Comparison of ENCODE assay signal across 10 mouse cellular contexts in genomic region chr3:87540714-87541113, GRCm38 (mm10). TPM values are rescaled to one million over a fixed set of nuclear protein-coding genes. Genes with fewer than 3 reads are reported as not detected.
DNase-seq lines count a peak whose midpoint lies in the region; ATAC-seq and TF ChIP-seq lines count a peak whose summit lies in the region.
"Had no signal": no experiment of that assay in that cellular context is flagged by ENCODE, and none has a peak within 500 bp of the region (broad histone marks: within the 10 kb centered on the region; RNA-seq: fewer than 3 reads in every experiment).

No protein-coding gene starts in this region.

- no peaks in the 10 kb centered on the region for H3K9me3 ChIP-seq in heart, embryonic 10.5 days
- H3K9me3 ChIP-seq in heart, postnatal 0 days (replicated peaks; ENCODE audit: control insufficient read depth, low read length): no peaks in the 10 kb centered on the region

- no peak for DNase-seq in heart, embryonic 10.5 days (ENCODE audit: low spot score)
- DNase-seq in heart, adult 8-10 months (ENCODE audit: low spot score): no peak
- peak; percentile 53 for DNase-seq in retina, postnatal 1 day
- no peak for DNase-seq in retina, embryonic 14.5 days (ENCODE audit: low spot score)
- DNase-seq in heart, postnatal 0 days (ENCODE audit: low spot score): peak; percentile 55
- no peak for DNase-seq in left cerebral cortex, adult 2 months (ENCODE audit: extremely low spot score in 1 of 2, low spot score in 2 of 2)
- DNase-seq in Muller cell, postnatal 12 days (ENCODE audit: inconsistent ontology term): no peak
- DNase-seq: lung, postnatal 36 days; right cerebral cortex, postnatal 4 days had no signal

- no peak for TF ChIP-seq EP300 in heart, postnatal 0 days (IDR thresholded peaks at IDR 0.05; ENCODE audit: low read depth)

- TF ChIP-seq CTCF in heart, postnatal 0 days (IDR thresholded peaks at IDR 0.05; ENCODE audit: low read depth): no peak
- TF ChIP-seq CTCF in left cerebral cortex, adult 2 months (IDR thresholded peaks at IDR 0.05): no peak

- ATAC-seq in heart, postnatal 0 days (ENCODE audit: insufficient read depth, low read depth): peak; percentile 59
- ATAC-seq: forebrain, embryonic 16.5 days had no signal

- peak overlapping the region; percentile 82 for H3K27ac ChIP-seq in heart, embryonic 10.5 days
- H3K27ac ChIP-seq in heart, postnatal 0 days (ENCODE audit: low read depth): peak overlapping the region; percentile 76
- H3K27ac ChIP-seq in left cerebral cortex, adult 2 months: no peak overlapping the region

- intact Hi-C loops in left cerebral cortex, adult 2 months (cut with DNase I): no loop called here

- no peak overlapping the region for H3K9ac ChIP-seq in heart, postnatal 0 days (replicated peaks; ENCODE audit: low read depth, low read length)

- 22% methylated on average over 8 of the region's 8 CpGs for WGBS in heart, embryonic 10.5 days
- 21% methylated on average over 8 of the region's 8 CpGs for WGBS in heart, postnatal 0 days

- no peak overlapping the region for H3K4me2 ChIP-seq in heart, postnatal 0 days (ENCODE audit: low read depth, low read length)

- H3K27me3 ChIP-seq in heart, embryonic 10.5 days (ENCODE audit: insufficient read depth, poor library complexity, severe bottlenecking): peaks cover 3% of the 10 kb centered on the region; the same call in 1 of the 2 replicates
- H3K27me3 ChIP-seq in heart, postnatal 0 days (ENCODE audit: control insufficient read depth, insufficient read depth, low read length): no peaks in the 10 kb centered on the region

- H3K4me1 ChIP-seq in heart, embryonic 10.5 days: peaks cover 85% of the 10 kb centered on the region
- H3K4me1 ChIP-seq in heart, postnatal 0 days (ENCODE audit: control insufficient read depth, insufficient read depth): peaks cover 37% of the 10 kb centered on the region

- H3K36me3 ChIP-seq in heart, embryonic 10.5 days: peaks cover 36% of the 10 kb centered on the region
- peaks cover 23% of the 10 kb centered on the region for H3K36me3 ChIP-seq in heart, postnatal 0 days (replicated peaks; ENCODE audit: control insufficient read depth, insufficient read depth, low read length)

- no peak overlapping the region; the same call in 1 of the 2 replicates for H3K4me3 ChIP-seq in heart, embryonic 10.5 days
- no peak overlapping the region for H3K4me3 ChIP-seq in heart, postnatal 0 days (ENCODE audit: low read depth, low read length)
- no peak overlapping the region for H3K4me3 ChIP-seq in left cerebral cortex, adult 2 months

RNA-seq across cellular contexts. Expression of gene Etv3, which starts 15.5 kb away (rescaled TPM):
- polyA plus RNA-seq in heart, embryonic 10.5 days (2016; fragmentation: Nextera tagmentation; extraction: Ambion mirVana): 11.7 and 13.1 TPM in 2 replicates
- total RNA-seq in heart, adult 8-10 months (2022): 10 to 100 TPM; 16.8 to 20.4 (median 18.6) TPM
- 14.2 and 15.3 TPM in 2 replicates for total RNA-seq in heart, postnatal 0 days (2014; rRNA removed; ENCODE audit: low replicate concordance)
- polyA plus RNA-seq in heart, postnatal 0 days (2015; fragmentation: Nextera tagmentation; extraction: Ambion mirVana): 7.8 and 8.1 TPM in 2 replicates
- 10 to 100 TPM; 27.1 to 28.9 TPM for total RNA-seq in left cerebral cortex, adult 2 months (2021)

Comparison
In these comparisons a context has a peak if more than half of its experiments do, and no peak if none do; other contexts are left out.
1. DNase-seq: peak in retina, postnatal 1 day (single experiment) and heart, postnatal 0 days (single experiment); none in heart, embryonic 10.5 days (single experiment), heart, adult 8-10 months (single experiment), retina, embryonic 14.5 days (single experiment), left cerebral cortex, adult 2 months (0 of 2) and Muller cell, postnatal 12 days (single experiment).